Mouse (Mus musculus): ENCODE measurements at regions not wholly inside any gene's neighbourhood (a gene's known extent, or its start where the extent isn't known, plus 50 kb on each side); places are given as distances from the start of the nearest gene placed in this dataset.
"Not testable (repeated sequence)": the region's sequence is repeated elsewhere in the genome, so short reads cannot be mapped to it uniquely, and the experiment has no call there.

GRCm38 (mm10) chr12:36933118-36933610 lies 175.2 kb upstream of the Meox2 start:
- DNase-seq (ENCODE audit: low spot score in 2 of 2) = no peak

- DNase-seq (ENCODE audit: low spot score in 2 of 2) = no peak
Measured at GRCm38 (mm10) chr12:36943903-36944302, 164.4 kb upstream of the Meox2 start.

- DNase-seq (ENCODE audit: low spot score in 2 of 2) = no peak
Measured at GRCm38 (mm10) chr12:36945964-36946363, 162.4 kb upstream of the Meox2 start.

GRCm38 (mm10) chr12:36947902-36948301 lies 160.4 kb upstream of the Meox2 start:
- no peak for DNase-seq (ENCODE audit: low spot score in 2 of 2)

- no peak for DNase-seq (ENCODE audit: low spot score in 2 of 2)
Measured at GRCm38 (mm10) chr12:36949096-36949738, 159.1 kb upstream of the Meox2 start.

GRCm38 (mm10) chr12:36974432-36975094 lies 133.8 kb upstream of the Meox2 start:
- DNase-seq (ENCODE audit: low spot score in 2 of 2) = no peak

- no peak for DNase-seq (ENCODE audit: low spot score in 2 of 2)
Measured at GRCm38 (mm10) chr12:36977141-36977540, 131.2 kb upstream of the Meox2 start.

GRCm38 (mm10) chr12:36991135-36991534 lies 117.2 kb upstream of the Meox2 start:
- no peak for DNase-seq (ENCODE audit: low spot score in 2 of 2)

- DNase-seq (ENCODE audit: low spot score in 2 of 2) = no peak
Measured at GRCm38 (mm10) chr12:36991970-36992369, 116.4 kb upstream of the Meox2 start.

GRCm38 (mm10) chr12:37001401-37001800 lies 106.9 kb upstream of the Meox2 start:
- DNase-seq (ENCODE audit: low spot score in 2 of 2) = no peak

GRCm38 (mm10) chr12:37005262-37005661 lies 103.1 kb upstream of the Meox2 start:
- DNase-seq (ENCODE audit: low spot score in 2 of 2) = no peak

GRCm38 (mm10) chr12:37010306-37010705 lies 98.0 kb upstream of the Meox2 start:
- DNase-seq (ENCODE audit: low spot score in 2 of 2) = no peak

GRCm38 (mm10) chr12:37014401-37014800 lies 93.9 kb upstream of the Meox2 start:
- no peak for DNase-seq (ENCODE audit: low spot score in 2 of 2)

- DNase-seq (ENCODE audit: low spot score in 2 of 2) = not testable (repeated sequence)
Measured at GRCm38 (mm10) chr12:37014945-37015344, 93.4 kb upstream of the Meox2 start.

- DNase-seq (ENCODE audit: low spot score in 2 of 2) = no peak
Measured at GRCm38 (mm10) chr12:37015474-37016248, 92.7 kb upstream of the Meox2 start.

- no peak for DNase-seq (ENCODE audit: low spot score in 2 of 2)
Measured at GRCm38 (mm10) chr12:37047191-37047590, 61.1 kb upstream of the Meox2 start.

GRCm38 (mm10) chr12:37050596-37050995 lies 57.7 kb upstream of the Meox2 start:
- DNase-seq (ENCODE audit: low spot score in 2 of 2) = no peak

GRCm38 (mm10) chr12:37057411-37057810 lies 50.9 kb upstream of the Meox2 start:
- no peak for DNase-seq (ENCODE audit: low spot score in 2 of 2)

Data from spleen, postnatal 10 days (tissue).